Mouse (Mus musculus) testis, adult 2 months (tissue): ENCODE measurements at regions not wholly inside any gene's neighbourhood (a gene's known extent, or its start where the extent isn't known, plus 50 kb on each side); places are given as distances from the start of the nearest gene placed in this dataset.
"Not testable (repeated sequence)": the region's sequence is repeated elsewhere in the genome, so short reads cannot be mapped to it uniquely, and the experiment has no call there.

Experiments used
- H3K27ac ChIP-seq: fragments of 200-500 bp; 2 replicates; pipeline ENCODE4 v1.5.1; 2012; ENCODE audit warnings: low read depth, low read length; ENCODE audit not compliant: control insufficient read depth, insufficient read depth
- H3K27me3 ChIP-seq: fragments of 200-500 bp; 2 replicates; pipeline ENCODE4 v1.6.1; 2012; ENCODE audit warnings: mild to moderate bottlenecking, low read length, moderate library complexity; ENCODE audit not compliant: control insufficient read depth, insufficient read depth
- H3K36me3 ChIP-seq: fragments of 200-500 bp; 2 replicates; pipeline ENCODE4 v1.6.1; 2012; ENCODE audit warnings: mild to moderate bottlenecking, low read length; ENCODE audit not compliant: control insufficient read depth, insufficient read depth
- H3K4me1 ChIP-seq: fragments of 200-500 bp; 2 replicates; pipeline ENCODE4 v1.6.1; 2012; ENCODE audit warnings: low read length; ENCODE audit not compliant: control insufficient read depth, insufficient read depth
- H3K4me3 ChIP-seq: fragments of 200-500 bp; 2 replicates; pipeline ENCODE4 v1.5.1; 2012; ENCODE audit warnings: low read depth, mild to moderate bottlenecking, low read length, moderate library complexity, mixed read lengths; ENCODE audit not compliant: control insufficient read depth
- CTCF ChIP-seq: fragments of 200-500 bp; IDR thresholded peaks from 2 replicates; pipeline ENCODE4 v1.5.1; 2012; ENCODE audit warnings: low read depth, mild to moderate bottlenecking, inconsistent platforms, low read length, moderate library complexity; ENCODE audit not compliant: control insufficient read depth, insufficient read depth, insufficient replicate concordance
- POLR2A ChIP-seq: fragments of 200-500 bp; IDR thresholded peaks from 2 replicates; pipeline ENCODE4 v1.6.1; 2012; ENCODE audit warnings: low read depth, mild to moderate bottlenecking, inconsistent platforms, low read length, moderate library complexity; ENCODE audit not compliant: control insufficient read depth

DNA sequence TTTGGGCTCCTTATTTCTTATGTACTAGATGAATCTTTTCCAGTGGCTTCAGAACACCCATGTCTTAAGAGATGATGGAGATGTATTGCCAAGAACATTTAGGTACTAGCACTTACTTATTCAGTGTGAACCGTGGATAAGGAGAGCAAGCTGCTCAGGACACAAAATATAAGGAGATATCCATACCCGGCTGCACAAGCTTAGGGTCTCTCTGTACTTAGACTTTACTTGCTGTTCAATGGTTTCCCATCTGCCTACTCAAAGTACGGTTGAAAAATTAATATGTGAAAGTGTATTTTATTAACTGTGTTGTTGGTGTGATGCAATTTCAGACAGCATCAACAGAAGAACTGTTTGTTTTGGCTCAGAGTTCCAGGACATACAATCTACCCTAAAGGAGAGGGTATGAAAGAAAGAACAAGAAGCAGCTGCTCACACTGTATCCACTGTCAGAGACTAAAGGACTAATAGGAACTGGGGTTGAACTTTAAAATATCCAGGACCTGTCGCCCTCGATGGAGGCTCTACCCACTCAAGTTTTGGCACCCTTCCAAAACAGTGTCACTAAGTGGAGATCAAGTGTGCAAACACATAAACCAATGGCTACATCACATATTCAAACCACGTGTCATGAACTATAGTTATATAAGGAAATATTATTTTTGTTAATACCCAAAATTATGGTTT is 174.9 kb downstream of the Osr1 start:
- no peak overlapping the region for H3K4me3 ChIP-seq
- H3K27me3 ChIP-seq: no peaks in the 10 kb centered on the region
- H3K4me1 ChIP-seq: no peaks in the 10 kb centered on the region
- H3K36me3 ChIP-seq: no peaks in the 10 kb centered on the region
- TF ChIP-seq POLR2A: no peak
- TF ChIP-seq CTCF: no peak
- no peak overlapping the region for H3K27ac ChIP-seq

DNA sequence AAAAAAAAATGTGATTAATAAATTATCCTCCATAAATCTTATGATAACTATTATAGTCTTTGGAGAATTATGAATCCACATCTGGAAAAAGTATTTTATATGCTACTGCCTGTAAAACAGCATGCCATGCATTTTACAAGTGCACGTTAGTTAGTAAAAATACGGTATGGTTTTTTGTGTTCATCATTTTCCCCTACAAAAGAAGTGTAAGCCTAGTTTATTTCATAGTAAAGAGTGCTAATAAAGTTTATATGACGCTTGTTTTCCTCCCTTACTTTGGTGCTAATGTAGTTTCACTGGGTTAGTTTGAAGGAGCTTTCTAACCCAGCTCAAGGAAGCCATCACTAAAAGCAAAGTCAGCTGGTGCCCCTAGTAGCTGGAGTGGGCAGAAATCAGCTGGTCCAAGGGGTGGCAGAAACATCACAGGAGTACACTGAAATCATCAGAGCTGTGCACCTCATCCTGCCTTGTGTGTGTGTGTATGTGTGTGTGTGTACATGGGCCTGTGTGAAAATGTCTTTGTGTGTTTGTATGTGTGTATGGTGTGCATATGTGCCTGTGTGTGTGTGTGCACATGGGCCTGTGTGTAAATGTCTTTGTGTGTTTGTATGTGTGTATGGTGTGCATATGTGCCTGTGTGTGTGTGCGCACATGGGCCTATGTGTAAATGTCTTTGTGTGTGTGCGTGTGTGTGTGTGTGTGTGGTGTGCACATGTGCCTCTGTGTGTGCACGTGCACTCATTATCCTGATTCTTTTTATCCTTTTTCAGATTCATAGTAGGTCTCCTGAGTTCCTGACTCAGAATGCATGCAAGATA is 181.6 kb downstream of the Osr1 start:
- Histone ChIP-seq H3K4me1 (no peaks in the 10 kb centered on the region), H3K4me3 (no peak overlapping the region), H3K27ac (no peak overlapping the region), H3K36me3 (no peaks in the 10 kb centered on the region), H3K27me3 (no peaks in the 10 kb centered on the region)
- TF ChIP-seq POLR2A (no peak), CTCF (no peak)

- TF ChIP-seq POLR2A (no peak), CTCF (no peak)
- no peaks in the 10 kb centered on the region for H3K27me3 ChIP-seq
- H3K36me3 ChIP-seq: no peaks in the 10 kb centered on the region
- no peak overlapping the region for H3K27ac ChIP-seq
- no peak overlapping the region for H3K4me3 ChIP-seq
- H3K4me1 ChIP-seq: no peaks in the 10 kb centered on the region
Observed at GRCm38 (mm10) chr12:9752079-9752450, 182.1 kb downstream of the Osr1 start.

DNA sequence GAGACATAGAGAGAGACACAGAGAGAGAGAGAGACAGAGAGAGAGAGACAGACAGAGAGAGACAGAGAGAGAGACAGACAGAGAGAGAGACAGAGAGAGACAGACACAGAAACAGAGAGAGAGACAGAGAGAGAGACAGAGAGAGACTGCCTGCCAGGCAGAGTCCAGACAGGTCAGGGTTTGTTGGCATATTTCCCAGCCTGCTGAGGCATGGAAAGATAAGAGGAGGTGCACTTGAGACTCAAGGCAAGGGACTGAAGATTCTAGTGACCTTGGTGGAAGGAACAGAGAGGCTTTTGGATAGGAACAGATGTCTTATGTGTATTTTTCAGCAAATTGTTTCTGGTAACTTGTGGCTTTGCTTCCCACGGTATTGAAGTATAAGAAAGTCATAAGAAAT is 186.5 kb downstream of the Osr1 start:
- 0 out of 2 replicates have a peak, but pooled peaks cover 2% of the 10 kb centered on the region for H3K4me1 ChIP-seq
- H3K27ac ChIP-seq: peak overlapping the region; percentile 21; the same call in 1 of the 2 replicates
- no peaks in the 10 kb centered on the region for H3K27me3 ChIP-seq
- H3K36me3 ChIP-seq: no peaks in the 10 kb centered on the region
- TF ChIP-seq CTCF (no peak), POLR2A (no peak)
- no peak overlapping the region for H3K4me3 ChIP-seq

DNA sequence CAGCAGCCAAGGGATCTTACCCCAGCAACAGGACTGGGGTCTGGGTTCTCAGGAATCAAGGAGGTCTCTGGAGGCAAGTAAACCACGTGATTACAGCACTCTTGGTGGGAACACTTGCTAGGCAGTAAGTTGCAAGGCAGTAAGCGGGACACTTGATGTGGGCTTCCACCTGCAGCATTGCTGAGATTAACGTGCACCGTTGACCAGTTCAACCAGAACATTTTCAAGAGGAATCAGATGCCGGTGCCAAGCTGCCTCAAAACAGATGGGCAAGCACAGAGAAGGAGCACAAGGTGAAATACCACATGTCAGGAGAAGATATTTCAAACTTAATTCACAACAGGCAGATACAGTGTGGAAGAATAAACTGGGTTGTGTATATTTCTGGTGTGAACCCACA is 190.9 kb downstream of the Osr1 start:
- Histone ChIP-seq H3K4me3 (no peak overlapping the region), H3K36me3 (no peaks in the 10 kb centered on the region), H3K27me3 (no peaks in the 10 kb centered on the region), H3K27ac (peak overlapping the region; percentile 62; the same call in 1 of the 2 replicates), H3K4me1 (0 out of 2 replicates have a peak, but pooled peaks cover 2% of the 10 kb centered on the region)
- TF ChIP-seq CTCF (no peak), POLR2A (no peak)

DNA sequence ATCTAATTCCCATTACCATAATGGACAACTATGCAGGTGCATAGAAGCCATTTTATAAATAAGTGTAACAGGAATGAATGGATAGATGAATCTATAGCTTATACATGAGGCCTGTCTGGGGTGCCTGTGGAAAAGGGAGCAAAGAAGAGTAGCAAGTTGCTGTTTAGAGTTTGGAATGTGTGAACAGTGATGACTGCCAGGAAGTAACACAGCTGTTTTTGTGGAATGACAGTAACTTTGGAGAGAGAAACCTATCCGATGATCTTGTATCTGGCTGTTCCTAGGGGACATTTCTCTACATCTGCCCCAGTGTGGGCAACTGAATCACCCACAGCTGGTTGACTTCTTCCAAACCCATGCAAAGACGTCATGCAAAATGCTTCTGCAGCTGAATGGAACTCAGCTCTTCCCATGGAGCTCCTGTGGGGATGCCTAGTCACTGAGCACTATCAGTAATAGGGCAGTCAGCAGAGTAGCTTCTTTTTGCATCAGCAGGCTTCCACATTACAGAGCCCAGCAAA is 192.4 kb downstream of the Osr1 start:
- H3K4me1 ChIP-seq, H3K27ac ChIP-seq, H3K4me3 ChIP-seq, H3K27me3 ChIP-seq, H3K36me3 ChIP-seq: not testable (repeated sequence)

DNA sequence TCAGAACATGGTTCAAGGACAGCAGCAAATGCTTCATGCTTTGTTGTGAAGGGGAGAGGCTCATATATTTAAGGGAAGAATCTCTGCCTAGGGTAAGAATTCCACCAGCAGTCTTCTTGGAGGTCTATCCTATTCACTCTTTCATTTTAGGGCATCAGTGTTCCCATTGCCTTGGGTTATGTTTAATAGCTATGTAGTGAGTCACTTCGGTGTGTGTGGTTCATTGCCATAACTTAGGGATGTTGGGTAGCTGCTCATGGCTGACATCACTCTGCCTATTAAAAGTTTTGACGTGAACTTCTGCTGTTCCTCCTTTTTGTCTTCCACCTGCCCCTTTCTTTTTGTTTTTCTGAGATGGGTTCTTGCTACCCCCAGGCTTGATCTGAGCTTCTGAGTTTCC is 192.9 kb downstream of the Osr1 start:
- no peak overlapping the region for H3K27ac ChIP-seq
- no peak overlapping the region for H3K4me3 ChIP-seq
- no peaks in the 10 kb centered on the region for H3K36me3 ChIP-seq
- no peak for TF ChIP-seq CTCF
- TF ChIP-seq POLR2A: no peak
- no peaks in the 10 kb centered on the region for H3K27me3 ChIP-seq
- H3K4me1 ChIP-seq: 0 out of 2 replicates have a peak, but pooled peaks cover 2% of the 10 kb centered on the region

DNA sequence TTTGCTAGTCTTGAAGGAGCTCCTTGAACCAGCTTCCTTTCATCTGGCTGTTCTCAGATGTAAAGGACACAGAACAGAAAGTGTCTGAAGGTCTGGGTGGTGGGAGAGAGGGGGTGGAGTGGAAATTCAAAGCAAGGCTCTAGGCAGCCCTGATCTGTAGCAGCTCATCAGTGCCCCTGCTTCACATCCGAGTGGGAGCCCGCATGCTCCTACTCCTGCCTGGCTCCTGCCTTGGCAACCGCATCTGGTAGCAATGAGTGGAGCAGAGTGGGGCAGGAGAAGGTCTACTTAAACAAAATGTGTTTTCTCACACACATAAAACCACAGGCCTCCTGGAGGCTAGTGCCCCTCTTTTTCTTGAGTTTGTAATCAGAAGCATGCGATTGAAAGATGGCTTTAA is 201.0 kb downstream of the Osr1 start:
- H3K4me3 ChIP-seq: no peak overlapping the region
- TF ChIP-seq POLR2A: no peak
- TF ChIP-seq CTCF: no peak
- no peaks in the 10 kb centered on the region for H3K27me3 ChIP-seq
- H3K27ac ChIP-seq: no peak overlapping the region
- H3K4me1 ChIP-seq: no peaks in the 10 kb centered on the region
- H3K36me3 ChIP-seq: no peaks in the 10 kb centered on the region
